Mouse (Mus musculus): ENCODE measurements around the gene Cipc.

The Cipc gene

GRCm38 (mm10) chr12:86932575-86932952, 14.3 kb upstream of the Cipc start:
- DNase-seq: peak; percentile 48

GRCm38 (mm10) chr12:86934748-86935147, 12.1 kb upstream of the Cipc start:
- no peak for DNase-seq

- DNase-seq: no peak
Measured at GRCm38 (mm10) chr12:86935692-86936282, 11.1 kb upstream of the Cipc start.

GRCm38 (mm10) chr12:86936587-86937343, 10.1 kb upstream of the Cipc start:
- no peak for DNase-seq

GRCm38 (mm10) chr12:86938571-86938970, 8.3 kb upstream of the Cipc start:
- DNase-seq: no peak

GRCm38 (mm10) chr12:86941173-86941572, 5.7 kb upstream of the Cipc start:
- DNase-seq: no peak

GRCm38 (mm10) chr12:86941734-86942486, 4.9 kb upstream of the Cipc start:
- DNase-seq: peak; percentile 71

GRCm38 (mm10) chr12:86943421-86943820, 3.4 kb upstream of the Cipc start:
- no peak for DNase-seq

- peak; percentile 90 for DNase-seq
Measured at GRCm38 (mm10) chr12:86945126-86945525, 1.7 kb upstream of the Cipc start.

DNA sequence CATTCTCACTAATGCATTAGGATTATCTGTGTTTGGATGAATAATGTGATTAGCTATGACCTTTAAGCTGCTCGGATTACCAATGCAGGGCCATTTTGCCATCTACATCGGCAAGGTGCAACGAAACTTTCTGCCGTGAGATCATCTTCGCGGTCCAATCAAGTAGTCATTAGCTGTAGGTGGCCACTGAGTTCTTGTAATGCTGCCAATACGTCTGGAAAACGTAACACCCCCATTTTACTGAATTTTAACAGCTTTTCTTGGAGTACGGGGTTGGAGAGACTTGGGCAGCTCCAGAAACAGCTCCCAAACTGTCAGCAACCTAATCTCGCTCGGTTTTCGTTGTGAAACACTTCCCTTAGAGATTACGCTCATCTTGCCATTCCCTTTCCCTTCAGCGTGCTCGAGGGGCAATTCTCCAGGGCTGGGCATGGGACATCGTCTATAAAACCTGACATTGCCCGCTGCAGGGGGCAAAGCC, 502 bp upstream of the Cipc start:
- peak; percentile 73 for DNase-seq

- no peak for DNase-seq
Measured at GRCm38 (mm10) chr12:86947681-86948401, 998 bp downstream of the Cipc start.

DNA sequence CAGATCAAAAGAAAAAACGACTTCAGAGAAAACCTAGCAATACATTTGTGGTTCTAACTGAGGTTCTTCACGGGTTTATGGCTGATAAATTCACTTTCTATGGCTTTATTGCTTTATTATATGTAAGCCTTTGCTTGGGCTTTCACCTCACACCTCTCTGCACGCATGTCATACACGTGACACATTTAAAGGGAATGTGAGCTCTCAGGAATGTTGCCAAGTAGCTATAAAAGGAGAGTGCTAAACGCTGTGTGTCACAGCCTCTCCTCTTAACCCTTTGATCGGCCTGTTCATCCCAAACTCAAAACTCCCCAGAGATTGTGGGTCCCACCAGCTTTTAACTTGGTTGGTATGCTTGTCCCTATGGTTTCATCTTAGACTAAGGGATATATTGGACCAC, 1.8 kb downstream of the Cipc start:
- no peak for DNase-seq

DNA sequence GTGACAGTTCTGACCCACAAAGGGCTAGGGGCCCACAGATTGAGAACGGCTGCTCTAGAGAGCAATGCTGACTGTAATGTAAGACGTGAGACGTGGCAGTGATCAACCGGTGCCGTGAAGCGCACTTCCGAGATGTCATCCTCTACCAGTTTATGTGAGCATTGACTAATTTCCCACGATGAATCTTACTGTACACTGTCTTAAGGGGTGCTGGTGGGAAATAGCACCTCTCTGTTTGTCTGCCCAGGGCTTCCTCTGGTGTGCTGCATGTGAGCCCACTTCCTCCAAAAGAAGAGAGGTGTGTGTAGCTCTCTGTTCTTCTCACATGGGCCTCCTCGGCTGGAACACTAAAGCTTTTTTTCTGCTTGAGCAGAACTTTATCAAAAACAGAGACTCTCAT, 2.7 kb downstream of the Cipc start:
- no peak for DNase-seq

- no peak for DNase-seq
Measured at GRCm38 (mm10) chr12:86950161-86950960, 3.5 kb downstream of the Cipc start.

GRCm38 (mm10) chr12:86950961-86951360, 4.1 kb downstream of the Cipc start:
- no peak for DNase-seq

DNA sequence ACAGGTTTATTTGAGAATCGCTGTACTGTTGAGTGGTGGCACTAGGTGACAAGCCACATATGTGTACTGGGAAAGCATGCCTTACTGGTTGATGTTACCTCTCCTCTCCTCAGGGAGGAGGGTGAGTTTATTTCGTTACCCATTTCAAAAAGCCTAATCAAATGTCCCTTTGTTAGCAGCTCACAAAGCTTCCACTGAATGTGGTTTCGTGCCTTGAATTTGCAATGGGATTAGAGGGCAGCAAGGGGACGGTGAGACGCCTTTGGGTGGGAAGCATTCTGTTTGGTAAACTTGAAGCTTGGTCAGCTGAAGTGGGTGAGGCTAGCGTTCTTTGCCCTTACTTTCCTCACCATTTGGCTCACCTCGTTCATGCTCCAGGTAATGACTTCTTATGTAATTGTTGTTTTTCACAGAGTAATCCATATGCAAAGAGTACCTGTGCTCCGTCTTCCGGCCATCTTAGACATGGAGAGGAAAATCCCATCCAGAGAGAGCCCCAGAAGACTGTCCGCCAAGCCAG, 5.5 kb downstream of the Cipc start:
- no peak for DNase-seq

- DNase-seq: no peak
Measured at GRCm38 (mm10) chr12:86955894-86956293, 9.1 kb downstream of the Cipc start.

DNA sequence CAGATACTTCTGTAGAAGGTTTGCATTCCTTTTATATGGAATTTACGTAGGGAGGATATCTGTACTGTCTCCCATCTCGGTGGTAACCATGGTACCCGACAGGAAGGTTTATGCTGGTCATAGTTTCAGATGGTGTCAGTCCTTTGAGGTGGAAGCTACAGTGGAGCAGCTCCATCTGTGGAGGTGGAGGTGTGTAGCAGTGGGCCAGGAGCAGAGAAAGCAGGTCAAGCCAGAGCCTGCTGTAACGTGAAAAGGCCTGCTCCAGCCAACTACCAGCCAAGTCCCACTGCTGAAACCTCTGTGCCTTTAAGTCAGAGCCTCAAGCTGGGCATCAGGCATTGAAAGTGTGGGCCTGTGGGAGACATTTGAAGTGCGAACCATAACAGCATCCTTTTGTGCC, 11.7 kb downstream of the Cipc start:
- no peak for DNase-seq

GRCm38 (mm10) chr12:86959661-86960060, 12.8 kb downstream of the Cipc start:
- no peak for DNase-seq

DNA sequence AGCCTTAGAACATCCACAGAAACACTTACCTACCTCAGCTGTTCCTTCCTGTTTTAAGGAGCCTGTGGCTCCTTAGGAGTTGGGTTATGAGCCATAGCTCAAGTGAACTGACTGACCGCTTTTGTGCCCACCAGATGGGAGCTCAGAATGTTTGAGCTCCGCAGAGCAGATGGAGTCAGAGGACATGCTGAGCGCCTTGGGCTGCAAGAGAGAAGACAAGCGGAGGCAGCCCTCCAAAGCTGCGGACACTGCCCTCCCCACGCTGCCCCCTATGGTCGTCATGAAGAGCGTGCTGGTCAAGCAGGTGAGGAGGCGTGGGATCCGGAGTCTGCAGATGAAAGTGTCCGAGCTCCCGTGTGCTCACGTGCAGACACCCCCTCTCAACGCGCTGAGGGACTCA, 13.3 kb downstream of the Cipc start:
- no peak for DNase-seq

DNA sequence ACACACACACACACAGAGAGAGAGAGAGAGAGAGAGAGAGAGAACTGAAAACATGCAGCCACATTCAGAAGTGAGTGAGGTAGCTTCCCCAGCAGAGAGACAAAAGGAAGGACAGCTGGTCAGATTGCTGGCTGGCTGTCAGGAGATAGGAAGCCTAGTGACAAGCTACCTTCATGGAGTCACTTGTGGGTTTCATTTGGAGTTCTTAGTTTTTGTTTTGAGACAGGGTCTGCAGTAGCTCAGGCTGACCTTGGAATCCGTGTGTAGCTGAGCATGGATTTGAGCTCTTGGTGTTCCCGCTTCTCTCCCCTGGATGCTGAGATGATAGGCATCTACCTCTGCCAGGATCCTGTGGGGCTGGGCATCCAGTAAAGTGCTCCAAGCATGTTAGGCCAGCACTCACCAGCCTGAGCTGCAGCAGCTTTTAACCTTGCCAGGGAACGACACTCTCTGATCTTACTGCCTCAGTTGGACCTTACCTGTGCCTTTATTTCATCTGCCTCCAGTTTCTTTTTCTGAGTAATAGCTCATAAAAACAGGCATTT, 14.0 kb downstream of the Cipc start:
- no peak for DNase-seq
